Mouse (Mus musculus): ENCODE results near the gene Rack1.

DNA sequence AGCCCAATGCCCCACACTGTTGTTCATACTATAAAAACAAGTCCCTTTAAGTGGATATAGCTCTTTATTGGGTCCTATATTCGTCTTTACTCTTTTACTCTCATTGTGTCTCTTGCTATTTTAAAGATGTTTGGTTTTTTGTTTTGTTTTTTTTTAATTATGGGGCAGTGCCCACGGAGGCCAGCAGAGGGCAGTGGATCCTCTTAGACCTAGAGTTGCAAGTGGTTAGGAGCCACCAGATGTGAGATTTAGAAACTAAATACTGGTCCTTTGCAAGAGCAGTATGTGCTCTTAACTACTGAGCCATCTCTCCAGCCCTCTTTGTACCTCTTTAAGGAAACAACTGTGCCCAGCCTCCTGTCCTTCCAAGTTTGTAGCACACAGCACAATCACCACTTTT is 28.4 kb upstream of the Rack1 start:
- TF ChIP-seq CTCF (IDR thresholded peaks at IDR 0.05) = peak; percentile 72
- TF ChIP-seq EP300 (IDR thresholded peaks at IDR 0.05) = no peak

All from lung, postnatal 0 days (tissue).